Mouse (Mus musculus) left cerebral cortex, adult 8-10 months (tissue): ENCODE measurements at regions not wholly inside any gene's neighbourhood (a gene's known extent, or its start where the extent isn't known, plus 50 kb on each side); places are given as distances from the start of the nearest gene placed in this dataset.

Experiments used
- DNase-seq, 2 experiments: peaks; one replicate each; pipeline ENCODE4 v3.0.0; 2022; ENCODE audit warnings: low spot score in 2 of 2

- DNase-seq, result no peak
Measured at GRCm38 (mm10) chr7:123896759-123897444, 85.8 kb upstream of the Hs3st4 start.

GRCm38 (mm10) chr7:123907946-123908840 lies 74.5 kb upstream of the Hs3st4 start:
- DNase-seq, result peak in 1 of 2 experiments; percentile 8

GRCm38 (mm10) chr7:123921461-123921860 lies 61.2 kb upstream of the Hs3st4 start:
- DNase-seq, result no peak

- DNase-seq, result no peak
Measured at GRCm38 (mm10) chr7:123932486-123932885, 50.2 kb upstream of the Hs3st4 start.
